Mouse (Mus musculus) right cerebral cortex, adult 18-20 months (tissue): Measurements from ENCODE around the gene Rfxank.

Source experiments
- DNase-seq: peaks from one replicate; pipeline ENCODE4 v3.0.0; 2022; ENCODE audit warnings: mixed read lengths

Rfxank gene

GRCm38 (mm10) chr8:70139026-70139857 lies at the start of gene Rfxank, which contains the start of the genes Borcs8 and Mef2b:
TSS of gene Rfxank (minus strand) at chr8:70139154.
TSS of gene Borcs8 (plus strand) at chr8:70139499.
TSS of gene Mef2b (plus strand) at chr8:70139711.
- peak; percentile 99 for DNase-seq

GRCm38 (mm10) chr8:70188707-70189106 lies 49.8 kb upstream of the Rfxank start:
- no peak for DNase-seq

- DNase-seq, result no peak
Observed at GRCm38 (mm10) chr8:70183194-70183593, 44.2 kb upstream of the Rfxank start.

- no peak for DNase-seq
Observed at GRCm38 (mm10) chr8:70181903-70182252, 42.9 kb upstream of the Rfxank start.

GRCm38 (mm10) chr8:70181212-70181902 lies 42.4 kb upstream of the Rfxank start:
- no peak for DNase-seq

- DNase-seq, result no peak
Observed at GRCm38 (mm10) chr8:70179082-70179481, 40.1 kb upstream of the Rfxank start.

- DNase-seq, result no peak
Observed at GRCm38 (mm10) chr8:70178231-70178630, 39.3 kb upstream of the Rfxank start.

GRCm38 (mm10) chr8:70174079-70174478 lies 35.1 kb upstream of the Rfxank start:
- DNase-seq, result peak; percentile 34

GRCm38 (mm10) chr8:70173320-70173719 lies 34.4 kb upstream of the Rfxank start:
- DNase-seq, result no peak

- peak; percentile 97 for DNase-seq
Observed at GRCm38 (mm10) chr8:70172043-70172681, 33.2 kb upstream of the Rfxank start, which contains the start of gene Tmem161a. TSS of gene Tmem161a (plus strand) at chr8:70172356.

GRCm38 (mm10) chr8:70171240-70171639 lies 32.3 kb upstream of the Rfxank start:
- no peak for DNase-seq

GRCm38 (mm10) chr8:70170748-70171147 lies 31.8 kb upstream of the Rfxank start:
- DNase-seq, result no peak

- DNase-seq, result no peak
Observed at GRCm38 (mm10) chr8:70170116-70170515, 31.2 kb upstream of the Rfxank start.

GRCm38 (mm10) chr8:70166504-70167110 lies 27.7 kb upstream of the Rfxank start:
- DNase-seq, result peak; percentile 29

GRCm38 (mm10) chr8:70163316-70163715 lies 24.4 kb upstream of the Rfxank start:
- DNase-seq, result no peak

- DNase-seq, result no peak
Observed at GRCm38 (mm10) chr8:70160015-70160414, 21.1 kb upstream of the Rfxank start.

GRCm38 (mm10) chr8:70159211-70159610 lies 20.3 kb upstream of the Rfxank start:
- no peak for DNase-seq

GRCm38 (mm10) chr8:70158069-70158853 lies 19.3 kb upstream of the Rfxank start:
- DNase-seq, result peak; percentile 68

- DNase-seq, result no peak
Observed at GRCm38 (mm10) chr8:70157240-70157800, 18.4 kb upstream of the Rfxank start.

- DNase-seq, result peak; percentile 55
Observed at GRCm38 (mm10) chr8:70152537-70153257, 13.7 kb upstream of the Rfxank start.

- DNase-seq, result no peak
Observed at GRCm38 (mm10) chr8:70150158-70150557, 11.2 kb upstream of the Rfxank start.
